Mouse (Mus musculus) heart, adult 2 months (tissue): ENCODE results near the gene Mrps26. TPM values are rescaled to one million over a fixed set of nuclear protein-coding genes. Genes with fewer than 3 reads are reported as not detected.

ENCODE experiments used
- DNase-seq, 2 experiments: peaks; one replicate each; pipeline ENCODE4 v3.0.0; 2021
- H3K27ac ChIP-seq: fragments of 200-600 bp; 2 replicates; pipeline ENCODE4 v1.8.1; 2022
- H3K27me3 ChIP-seq: fragments of 200-500 bp; 2 replicates; pipeline ENCODE4 v1.6.1; 2012; ENCODE audit warnings: mild to moderate bottlenecking, low read length, inconsistent platforms, mixed read lengths; ENCODE audit not compliant: control insufficient read depth, insufficient read depth
- H3K36me3 ChIP-seq: fragments of 200-500 bp; 2 replicates; pipeline ENCODE4 v1.6.1; 2012; ENCODE audit warnings: low read length, inconsistent platforms; ENCODE audit not compliant: control insufficient read depth, insufficient read depth
- H3K4me1 ChIP-seq: fragments of 200-500 bp; 2 replicates; pipeline ENCODE4 v1.6.1; 2011; ENCODE audit warnings: low read length; ENCODE audit not compliant: control insufficient read depth, insufficient read depth
- H3K4me3 ChIP-seq: fragments of 200-600 bp; 2 replicates; pipeline ENCODE4 v1.8.1; 2022
- H3K79me2 ChIP-seq: fragments of 200-500 bp; replicated peaks from 2 replicates; pipeline ENCODE4 v1.6.1; 2012; ENCODE audit warnings: mild to moderate bottlenecking, inconsistent platforms, low read length, moderate library complexity, mixed read lengths; ENCODE audit not compliant: control insufficient read depth, insufficient read depth
- H3K9ac ChIP-seq: fragments of 200-500 bp; 2 replicates; pipeline ENCODE4 v1.6.1; 2012; ENCODE audit warnings: low read depth, mild to moderate bottlenecking, control low read depth, inconsistent platforms, low read length, mixed read lengths
- CTCF ChIP-seq: fragments of 200-600 bp; IDR thresholded peaks from 2 replicates; pipeline ENCODE4 v1.8.1; 2022; ENCODE audit warnings: antibody characterized with exemption, mild to moderate bottlenecking, moderate library complexity
- EP300 ChIP-seq: fragments of 200-500 bp; IDR thresholded peaks from 2 replicates; pipeline ENCODE4 v1.6.1; 2011; ENCODE audit warnings: low read depth, low read length, control low read depth; ENCODE audit not compliant: insufficient read depth
- POLR2A ChIP-seq: fragments of 200-500 bp; IDR thresholded peaks from 2 replicates; pipeline ENCODE4 v1.6.1; 2011; ENCODE audit warnings: mild to moderate bottlenecking, low read depth, low read length, control low read depth; ENCODE audit not compliant: insufficient read depth
- WGBS: fragments of 180-500 bp; shearing (Covaris S2); methylation state at CpG from one replicate; pipeline ENCODE4 v1.1.7; 2018; 5-methylcytosine and 5-hydroxymethylcytosine counted together
- intact Hi-C: fragments of 180-260 bp; cut with DNase I; formaldehyde crosslinking; loops from one replicate; pipeline ENCODE4 v1.15.1; 2025
- polyA plus RNA-seq: library from polyadenylated mRNA; depleted of rRNA; stranded (reverse); fragments of >200 nt; gene quantifications from 2 replicates; pipeline ENCODE4 v1.2.3, GENCODE M21; 2012
- total RNA-seq, 2 experiments: library from RNA; stranded (reverse); gene quantifications; 2 replicates each; pipeline ENCODE4 v1.2.3; 2021

Gene Mrps26
- total and polyA plus RNA-seq, 3 experiments = 40.9 to 72.9 (median 57.6) TPM

GRCm38 (mm10) chr2:130577021-130577420 lies 13.5 kb downstream of the Mrps26 start:
- H3K36me3 ChIP-seq = no peaks in the 10 kb centered on the region
- H3K4me3 ChIP-seq = no peak overlapping the region
- intact Hi-C loops = no loop called here
- no peaks in the 10 kb centered on the region for H3K4me1 ChIP-seq
- TF ChIP-seq POLR2A = no peak
- no peak for TF ChIP-seq CTCF
- no peak for TF ChIP-seq EP300
- no peak for DNase-seq
- H3K27ac ChIP-seq = no peak overlapping the region
- H3K9ac ChIP-seq = no peak overlapping the region
- H3K27me3 ChIP-seq = peaks cover 25% of the 10 kb centered on the region
- 17% methylated on average over 9 of the region's 9 CpGs for WGBS
- H3K79me2 ChIP-seq = no peaks in the 10 kb centered on the region

GRCm38 (mm10) chr2:130577632-130578031 lies 14.1 kb downstream of the Mrps26 start:
- H3K4me1 ChIP-seq = no peaks in the 10 kb centered on the region
- intact Hi-C loops = no loop called here
- WGBS = 10% methylated on average over 12 of the region's 12 CpGs
- DNase-seq = peak; percentile 53
- peaks cover 25% of the 10 kb centered on the region for H3K27me3 ChIP-seq
- H3K9ac ChIP-seq = no peak overlapping the region
- no peaks in the 10 kb centered on the region for H3K36me3 ChIP-seq
- H3K79me2 ChIP-seq = no peaks in the 10 kb centered on the region
- H3K27ac ChIP-seq = no peak overlapping the region
- TF ChIP-seq EP300 = no peak
- TF ChIP-seq CTCF = no peak
- TF ChIP-seq POLR2A = no peak
- H3K4me3 ChIP-seq = no peak overlapping the region

DNA sequence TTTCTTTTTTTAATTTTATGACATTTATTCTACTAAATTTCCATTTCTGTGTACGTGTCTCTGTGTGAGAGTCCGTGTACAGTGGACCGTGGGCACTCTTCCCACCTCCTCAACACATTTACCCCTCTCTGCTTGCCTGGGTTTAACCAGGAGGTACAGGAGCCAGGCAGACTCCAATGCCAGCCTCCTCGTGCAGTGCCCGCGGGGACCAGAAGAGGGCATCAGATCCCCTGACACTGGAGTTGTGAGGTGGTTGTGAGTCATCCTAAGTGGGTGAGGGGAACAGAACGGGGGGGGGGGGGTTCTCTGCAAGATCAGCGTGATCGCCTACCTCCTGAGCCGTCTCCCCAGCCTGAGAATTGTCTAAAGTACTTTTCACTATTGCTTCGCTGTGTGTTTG lies 14.6 kb downstream of the Mrps26 start:
- intact Hi-C loops = no loop called here
- Histone ChIP-seq H3K27me3 (peaks cover 25% of the 10 kb centered on the region), H3K9ac (no peak overlapping the region), H3K79me2 (no peaks in the 10 kb centered on the region), H3K4me3 (no peak overlapping the region), H3K27ac (no peak overlapping the region), H3K36me3 (no peaks in the 10 kb centered on the region), H3K4me1 (no peaks in the 10 kb centered on the region)
- WGBS = 11% methylated on average over 11 of the region's 11 CpGs
- TF ChIP-seq EP300 (no peak), POLR2A (no peak), CTCF (peak; percentile 66)
- DNase-seq = peak; percentile 41 to 74

- H3K9ac ChIP-seq = no peak overlapping the region
- H3K4me1 ChIP-seq = no peaks in the 10 kb centered on the region
- no peak overlapping the region for H3K27ac ChIP-seq
- no peaks in the 10 kb centered on the region for H3K79me2 ChIP-seq
- TF ChIP-seq CTCF = no peak
- TF ChIP-seq POLR2A = no peak
- no peak for TF ChIP-seq EP300
- 13% methylated on average over 8 of the region's 8 CpGs for WGBS
- intact Hi-C loops = no loop called here
- no peaks in the 10 kb centered on the region for H3K36me3 ChIP-seq
- H3K4me3 ChIP-seq = no peak overlapping the region
- DNase-seq = no peak
- H3K27me3 ChIP-seq = peaks cover 25% of the 10 kb centered on the region
Observed at GRCm38 (mm10) chr2:130579791-130580190, 16.2 kb downstream of the Mrps26 start.

DNA sequence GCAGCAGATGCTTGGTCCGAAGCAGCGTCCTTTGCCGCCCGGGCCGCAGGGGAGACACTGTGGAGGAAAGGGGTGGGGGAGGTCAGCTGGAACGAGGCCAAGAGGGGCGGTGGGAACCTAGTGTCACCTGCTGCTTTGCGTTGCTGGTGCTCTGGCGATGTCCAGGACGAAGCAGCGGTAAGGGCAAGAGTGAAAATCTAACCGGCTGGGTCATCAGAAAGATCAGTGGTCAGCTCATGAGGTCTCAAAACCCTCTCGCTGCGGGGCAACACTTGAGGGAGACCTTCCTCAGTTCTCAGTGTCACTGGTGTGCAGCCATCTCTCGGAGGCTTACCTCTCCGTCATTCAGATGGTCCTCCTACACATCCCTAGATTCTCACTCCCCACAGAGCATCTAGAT lies 17.7 kb downstream of the Mrps26 start:
- DNase-seq = no peak
- H3K36me3 ChIP-seq = no peaks in the 10 kb centered on the region
- intact Hi-C loops = no loop called here
- H3K27ac ChIP-seq = no peak overlapping the region
- no peak for TF ChIP-seq EP300
- TF ChIP-seq CTCF = no peak
- no peak for TF ChIP-seq POLR2A
- H3K4me3 ChIP-seq = no peak overlapping the region
- 14% methylated on average over 16 of the region's 16 CpGs for WGBS
- no peaks in the 10 kb centered on the region for H3K79me2 ChIP-seq
- H3K4me1 ChIP-seq = no peaks in the 10 kb centered on the region
- H3K9ac ChIP-seq = no peak overlapping the region
- peaks cover 24% of the 10 kb centered on the region for H3K27me3 ChIP-seq

- DNase-seq = no peak
- Histone ChIP-seq H3K4me1 (no peaks in the 10 kb centered on the region), H3K4me3 (no peak within 1 kb of the TSS), H3K9ac (no peak within 1 kb of the TSS), H3K27me3 (peaks cover 19% of the 10 kb centered on the region), H3K79me2 (no peaks in the 10 kb centered on the region), H3K36me3 (no peaks in the 10 kb centered on the region), H3K27ac (no peak within 1 kb of the TSS)
- intact Hi-C loops = no loop called here
- TF ChIP-seq POLR2A (no peak), CTCF (no peak), EP300 (no peak)
- 52% methylated on average over 10 of the region's 10 CpGs for WGBS
Observed at GRCm38 (mm10) chr2:130582552-130582951, 19.0 kb downstream of the Mrps26 start, which contains the start of gene Avp. Gene Avp, minus strand, starts transcription at chr2:130582554.
